8 mouse cellular contexts compared by ENCODE assay signal in genomic region chr8:71570291-71570954, GRCm38 (mm10). TPM values are rescaled to one million over a fixed set of nuclear protein-coding genes. Genes with fewer than 3 reads are reported as not detected.
A peak's percentile ranks its signal among the peaks of the same experiment; 100 is the strongest.
DNase-seq lines count a peak whose midpoint lies in the region; ATAC-seq lines count a peak whose summit lies in the region.

No protein-coding gene starts in this region.

- DNase-seq in B cell, adult 2 months = peak; percentile 88 to 90
- peak; percentile 99 for DNase-seq in brain, adult 2 months (ENCODE audit: low read depth, low spot score)
- peak; percentile 91 for DNase-seq in fibroblast of lung, adult 2 months (ENCODE audit: low read depth)
- peak; percentile 98 for DNase-seq in kidney, postnatal 10 days
- peak; percentile 88 for DNase-seq in liver, embryonic 11.5 days (ENCODE audit: low spot score)
- peak; percentile 97 for DNase-seq in naive thymus-derived CD4-positive, alpha-beta T cell, adult 2 months (ENCODE audit: low read depth)
- DNase-seq in splenic B cell, adult 2 months (ENCODE audit: low read depth, low spot score) = peak; percentile 91

- H3K4me3 ChIP-seq in heart, embryonic 14.5 days (ENCODE audit: control insufficient read depth in 1 of 2, insufficient read depth in 1 of 2, low read depth in 1 of 2, low read length in 2 of 2) = peak overlapping the region; percentile 53 to 54
- peak overlapping the region; percentile 67 for H3K4me3 ChIP-seq in liver, embryonic 11.5 days (ENCODE audit: low read depth, low read length)

- no peaks in the 10 kb centered on the region for H3K36me3 ChIP-seq in heart, embryonic 14.5 days (ENCODE audit: control insufficient read depth, insufficient read depth, low read length)
- H3K36me3 ChIP-seq in liver, embryonic 11.5 days (ENCODE audit: control insufficient read depth, insufficient read depth, low read length) = no peaks in the 10 kb centered on the region
- no peaks in the 10 kb centered on the region for H3K36me3 ChIP-seq in splenic B cell, adult 2 months (ENCODE audit: control insufficient read depth, insufficient read depth, low read length, poor library complexity, severe bottlenecking)

- H3K27ac ChIP-seq in heart, embryonic 14.5 days (replicated peaks in 1 of 2; ENCODE audit: control insufficient read depth in 1 of 2, insufficient read depth in 1 of 2, low read depth in 2 of 2, low read length in 2 of 2) = peak overlapping the region in 1 of 2 experiments; percentile 64; a peak in 1 of 4 replicates
- H3K27ac ChIP-seq in liver, embryonic 11.5 days (ENCODE audit: low read depth, low read length) = no peak overlapping the region

- H3K27me3 ChIP-seq in heart, embryonic 14.5 days (ENCODE audit: control insufficient read depth, insufficient read depth, low read length) = 0 out of 2 replicates have a peak, but pooled peaks cover 4% of the 10 kb centered on the region
- H3K27me3 ChIP-seq in liver, embryonic 11.5 days (replicated peaks; ENCODE audit: control insufficient read depth, insufficient read depth, low read length) = peaks cover 7% of the 10 kb centered on the region
- H3K27me3 ChIP-seq in splenic B cell, adult 2 months (ENCODE audit: control insufficient read depth, insufficient read depth, low read length, poor library complexity, severe bottlenecking) = no peaks in the 10 kb centered on the region

- WGBS in heart, embryonic 14.5 days = under 1% methylated on average over 41 of the region's 41 CpGs
- WGBS in liver, embryonic 11.5 days = under 1% methylated on average over 41 of the region's 41 CpGs

- ATAC-seq in heart, embryonic 14.5 days (ENCODE audit: insufficient number of reproducible peaks, insufficient read depth, low FRiP score, low read depth) = peak; percentile 71
- ATAC-seq in liver, embryonic 11.5 days (replicated peaks; ENCODE audit: low FRiP score) = peak; percentile 81

- H3K9ac ChIP-seq in heart, embryonic 14.5 days (ENCODE audit: low read length) = peak overlapping the region; percentile 73
- H3K9ac ChIP-seq in liver, embryonic 11.5 days (ENCODE audit: low read depth, low read length) = peak overlapping the region; percentile 59

- H3K9me3 ChIP-seq in heart, embryonic 14.5 days (ENCODE audit: control insufficient read depth, low read length) = no peaks in the 10 kb centered on the region
- H3K9me3 ChIP-seq in liver, embryonic 11.5 days (ENCODE audit: control insufficient read depth, low read length) = no peaks in the 10 kb centered on the region

- H3K4me1 ChIP-seq in heart, embryonic 14.5 days (ENCODE audit: control insufficient read depth in 2 of 2, insufficient read depth in 2 of 2, low read length in 2 of 2) = peaks cover 16 to 30% of the 10 kb centered on the region in 2 experiments
- peaks cover 8% of the 10 kb centered on the region for H3K4me1 ChIP-seq in liver, embryonic 11.5 days (replicated peaks; ENCODE audit: control insufficient read depth, insufficient read depth, low read length)

- H3K4me2 ChIP-seq in heart, embryonic 14.5 days (ENCODE audit: low read length) = peak overlapping the region; percentile 91
- peak overlapping the region; percentile 94 for H3K4me2 ChIP-seq in liver, embryonic 11.5 days

RNA-seq across cellular contexts. Expression of gene Slc27a1, which starts 1.7 kb away (rescaled TPM):
- polyA plus RNA-seq in heart, embryonic 14.5 days (2014; fragmentation: Nextera tagmentation; extraction: Ambion mirVana) = 14.6 and 15.3 TPM in 2 replicates
- polyA plus RNA-seq in liver, embryonic 11.5 days (2014; fragmentation: Nextera tagmentation; extraction: Ambion mirVana) = 6.2 and 7.0 TPM in 2 replicates

RNA-seq across cellular contexts. Expression of gene Nxnl1, which starts 4.0 kb away (rescaled TPM):
- not detected in 2 replicates for polyA plus RNA-seq in heart, embryonic 14.5 days (2014; fragmentation: Nextera tagmentation; extraction: Ambion mirVana)
- 0.23 and 0.30 TPM in 2 replicates for polyA plus RNA-seq in liver, embryonic 11.5 days (2014; fragmentation: Nextera tagmentation; extraction: Ambion mirVana)

RNA-seq across cellular contexts. Expression of gene Tmem221, which starts 11.8 kb away (rescaled TPM):
- 0.53 TPM in 1 of 2 replicates, not detected in the other for polyA plus RNA-seq in heart, embryonic 14.5 days (2014; fragmentation: Nextera tagmentation; extraction: Ambion mirVana)
- 0.53 and 1.1 TPM in 2 replicates for polyA plus RNA-seq in liver, embryonic 11.5 days (2014; fragmentation: Nextera tagmentation; extraction: Ambion mirVana)

RNA-seq across cellular contexts. Expression of gene Pgls, which starts 21.6 kb away (rescaled TPM):
- polyA plus RNA-seq in heart, embryonic 14.5 days (2014; fragmentation: Nextera tagmentation; extraction: Ambion mirVana) = 199 and 201 TPM in 2 replicates
- 200 TPM in 2 replicates for polyA plus RNA-seq in liver, embryonic 11.5 days (2014; fragmentation: Nextera tagmentation; extraction: Ambion mirVana)

RNA-seq across cellular contexts. Expression of gene Fam129c, which starts 27.0 kb away (rescaled TPM):
- 1.4 and 1.5 TPM in 2 replicates for polyA plus RNA-seq in heart, embryonic 14.5 days (2014; fragmentation: Nextera tagmentation; extraction: Ambion mirVana)
- polyA plus RNA-seq in liver, embryonic 11.5 days (2014; fragmentation: Nextera tagmentation; extraction: Ambion mirVana) = 0.88 and 3.8 TPM in 2 replicates
